Mouse (Mus musculus) urinary bladder, postnatal 36 days (tissue): ENCODE data around the gene Pcgf6.

Source experiments
- DNase-seq, 2 experiments: peaks; one replicate each; pipeline ENCODE4 v3.0.0; 2022; ENCODE audit warnings: low spot score in 2 of 2, mixed read lengths in 1 of 2

The Pcgf6 gene

GRCm38 (mm10) chr19:47050271-47051032, at the start of gene Pcgf6:
Gene Pcgf6, minus strand, starts transcription at chr19:47050906.
- peak; percentile 71 to 79 for DNase-seq

GRCm38 (mm10) chr19:47090550-47091156, 39.9 kb upstream of the Pcgf6 start, which contains the start of the genes Usmg5 and Pdcd11:
Gene Usmg5, minus strand, starts transcription at chr19:47090647.
Gene Pdcd11, plus strand, starts transcription at chr19:47090768.
- peak; percentile 92 to 95 for DNase-seq

GRCm38 (mm10) chr19:47089718-47090525, 39.2 kb upstream of the Pcgf6 start:
- peak in 1 of 2 experiments; percentile 6 for DNase-seq

GRCm38 (mm10) chr19:47088226-47088625, 37.5 kb upstream of the Pcgf6 start:
- no peak for DNase-seq

- peak; percentile 71 to 86 for DNase-seq
Measured at GRCm38 (mm10) chr19:47067924-47068611, 17.4 kb upstream of the Pcgf6 start.

GRCm38 (mm10) chr19:47067096-47067882, 16.6 kb upstream of the Pcgf6 start, which contains the start of gene Taf5:
Gene Taf5, plus strand, starts transcription at chr19:47067746.
- DNase-seq: peak; percentile 98

- no peak for DNase-seq
Measured at GRCm38 (mm10) chr19:47065860-47066259, 15.2 kb upstream of the Pcgf6 start.

- DNase-seq: no peak
Measured at GRCm38 (mm10) chr19:47057684-47058083, 7.0 kb upstream of the Pcgf6 start.

- peak; percentile 27 to 28 for DNase-seq
Measured at GRCm38 (mm10) chr19:47053471-47053870, 2.8 kb upstream of the Pcgf6 start.

GRCm38 (mm10) chr19:47052927-47053326, 2.2 kb upstream of the Pcgf6 start:
- no peak for DNase-seq

- no peak for DNase-seq
Measured at GRCm38 (mm10) chr19:47049840-47050239, 866 bp downstream of the Pcgf6 start.

GRCm38 (mm10) chr19:47049061-47049460, 1.6 kb downstream of the Pcgf6 start:
- DNase-seq: no peak

- DNase-seq: no peak
Measured at GRCm38 (mm10) chr19:47047236-47047833, 3.4 kb downstream of the Pcgf6 start.

- no peak for DNase-seq
Measured at GRCm38 (mm10) chr19:47046343-47046742, 4.4 kb downstream of the Pcgf6 start.

- DNase-seq: no peak
Measured at GRCm38 (mm10) chr19:47043608-47044007, 7.1 kb downstream of the Pcgf6 start.

GRCm38 (mm10) chr19:47040720-47041473, 9.8 kb downstream of the Pcgf6 start:
- no peak for DNase-seq

GRCm38 (mm10) chr19:47036596-47036995, 14.1 kb downstream of the Pcgf6 start:
- no peak for DNase-seq

GRCm38 (mm10) chr19:47034916-47035315, 15.8 kb downstream of the Pcgf6 start:
- DNase-seq: no peak

- no peak for DNase-seq
Measured at GRCm38 (mm10) chr19:47031770-47032169, 18.9 kb downstream of the Pcgf6 start.

GRCm38 (mm10) chr19:47029796-47030195, 20.9 kb downstream of the Pcgf6 start:
- DNase-seq: no peak
